Mouse (Mus musculus) testis, adult 2 months (tissue): ENCODE data around the gene Jade1.
A peak's percentile ranks its signal among the peaks of the same experiment; 100 is the strongest.

Source experiments
- CTCF ChIP-seq: fragments of 200-500 bp; IDR thresholded peaks from 2 replicates; pipeline ENCODE4 v1.5.1; 2012; ENCODE audit warnings: low read depth, mild to moderate bottlenecking, inconsistent platforms, low read length, moderate library complexity; ENCODE audit not compliant: control insufficient read depth, insufficient read depth, insufficient replicate concordance
- POLR2A ChIP-seq: fragments of 200-500 bp; IDR thresholded peaks from 2 replicates; pipeline ENCODE4 v1.6.1; 2012; ENCODE audit warnings: low read depth, mild to moderate bottlenecking, inconsistent platforms, low read length, moderate library complexity; ENCODE audit not compliant: control insufficient read depth

DNA sequence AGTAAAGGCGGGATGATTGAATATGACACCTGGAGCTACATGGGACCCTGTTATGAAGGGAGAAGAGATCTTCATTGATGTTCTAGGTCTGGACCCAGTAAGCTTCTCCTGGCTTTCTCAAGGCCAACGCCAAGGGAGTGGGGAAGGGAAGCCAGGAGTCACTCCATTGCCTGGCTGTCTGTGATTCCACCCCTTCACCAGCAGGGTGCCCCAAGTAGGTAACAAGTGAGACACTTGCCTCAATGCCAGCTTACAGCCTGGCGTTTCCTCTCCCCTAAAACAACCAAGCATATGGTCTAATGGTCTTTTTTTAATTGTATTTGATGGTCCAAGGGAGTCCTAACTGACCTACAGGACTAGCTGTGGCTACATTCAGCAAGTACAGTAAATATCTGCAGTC lies 14.2 kb upstream of the Jade1 start:
- TF ChIP-seq CTCF (peak; percentile 21; the same call in 1 of the 2 replicates), POLR2A (no peak)
